Mouse (Mus musculus): ENCODE measurements around the gene Vmn1r91. TPM values are rescaled to one million over a fixed set of nuclear protein-coding genes. Genes with fewer than 3 reads are reported as not detected.

The Vmn1r91 gene
- not detected in 2 replicates for polyA plus RNA-seq (2015; fragmentation: Nextera tagmentation; extraction: Ambion mirVana)

GRCm38 (mm10) chr7:20099380-20099779, at the start of gene Vmn1r91:
Gene Vmn1r91 (plus strand): TSS chr7:20099680.

GRCm38 (mm10) chr7:20122479-20122878, 23.0 kb downstream of the Vmn1r91 start, which contains the start of gene Gm16442:
Gene Gm16442 (minus strand): TSS chr7:20122579.

GRCm38 (mm10) chr7:20138988-20139387, 39.5 kb downstream of the Vmn1r91 start, which contains the start of gene Vmn1r93:
Gene Vmn1r93 (minus strand): TSS chr7:20139088.

Other genes with a start within 250 kb of the Vmn1r91 start
- not detected in 2 replicates for gene Gm19345, start 247.7 kb upstream of the Vmn1r91 start, polyA plus RNA-seq (2015; fragmentation: Nextera tagmentation; extraction: Ambion mirVana)
- not detected in 2 replicates for gene Ceacam16, start 238.4 kb upstream of the Vmn1r91 start, polyA plus RNA-seq (2015; fragmentation: Nextera tagmentation; extraction: Ambion mirVana)
- 3.4 and 4.0 TPM in 2 replicates for gene Ceacam19, start 211.7 kb upstream of the Vmn1r91 start, polyA plus RNA-seq (2015; fragmentation: Nextera tagmentation; extraction: Ambion mirVana)
- 13.9 and 14.1 TPM in 2 replicates for gene Pvr, start 178.5 kb upstream of the Vmn1r91 start, polyA plus RNA-seq (2015; fragmentation: Nextera tagmentation; extraction: Ambion mirVana)
- 0.13 and 0.16 TPM in 2 replicates for gene Igsf23, start 148.9 kb upstream of the Vmn1r91 start, polyA plus RNA-seq (2015; fragmentation: Nextera tagmentation; extraction: Ambion mirVana)
- gene Ceacam20, start 134.3 kb upstream of the Vmn1r91 start, polyA plus RNA-seq (2015; fragmentation: Nextera tagmentation; extraction: Ambion mirVana) = not detected in 2 replicates
- not detected in 2 replicates for gene Nlrp9b, start 108.2 kb upstream of the Vmn1r91 start, polyA plus RNA-seq (2015; fragmentation: Nextera tagmentation; extraction: Ambion mirVana)
- gene Gm16442, start 22.9 kb downstream of the Vmn1r91 start, polyA plus RNA-seq (2015; fragmentation: Nextera tagmentation; extraction: Ambion mirVana) = not detected in 2 replicates
- gene Vmn1r93, start 39.4 kb downstream of the Vmn1r91 start, polyA plus RNA-seq (2015; fragmentation: Nextera tagmentation; extraction: Ambion mirVana) = not detected in 2 replicates
- gene Vmn1r94, start 68.7 kb downstream of the Vmn1r91 start, polyA plus RNA-seq (2015; fragmentation: Nextera tagmentation; extraction: Ambion mirVana) = not detected in 2 replicates
- not detected in 2 replicates for gene Vmn1r95, start 94.0 kb downstream of the Vmn1r91 start, polyA plus RNA-seq (2015; fragmentation: Nextera tagmentation; extraction: Ambion mirVana)
- not detected in 2 replicates for gene Gm6164, start 105.9 kb downstream of the Vmn1r91 start, polyA plus RNA-seq (2015; fragmentation: Nextera tagmentation; extraction: Ambion mirVana)
- not detected in 2 replicates for gene Gm4498, start 134.1 kb downstream of the Vmn1r91 start, polyA plus RNA-seq (2015; fragmentation: Nextera tagmentation; extraction: Ambion mirVana)
- gene Gm5890, start 163.2 kb downstream of the Vmn1r91 start, polyA plus RNA-seq (2015; fragmentation: Nextera tagmentation; extraction: Ambion mirVana) = not detected in 2 replicates
- gene Gm4133, start 234.4 kb downstream of the Vmn1r91 start, polyA plus RNA-seq (2015; fragmentation: Nextera tagmentation; extraction: Ambion mirVana) = not detected in 2 replicates

Data from urinary bladder, postnatal 0 days (tissue).